Mouse (Mus musculus): ENCODE measurements around the gene Gas7.

Gene Gas7

DNA sequence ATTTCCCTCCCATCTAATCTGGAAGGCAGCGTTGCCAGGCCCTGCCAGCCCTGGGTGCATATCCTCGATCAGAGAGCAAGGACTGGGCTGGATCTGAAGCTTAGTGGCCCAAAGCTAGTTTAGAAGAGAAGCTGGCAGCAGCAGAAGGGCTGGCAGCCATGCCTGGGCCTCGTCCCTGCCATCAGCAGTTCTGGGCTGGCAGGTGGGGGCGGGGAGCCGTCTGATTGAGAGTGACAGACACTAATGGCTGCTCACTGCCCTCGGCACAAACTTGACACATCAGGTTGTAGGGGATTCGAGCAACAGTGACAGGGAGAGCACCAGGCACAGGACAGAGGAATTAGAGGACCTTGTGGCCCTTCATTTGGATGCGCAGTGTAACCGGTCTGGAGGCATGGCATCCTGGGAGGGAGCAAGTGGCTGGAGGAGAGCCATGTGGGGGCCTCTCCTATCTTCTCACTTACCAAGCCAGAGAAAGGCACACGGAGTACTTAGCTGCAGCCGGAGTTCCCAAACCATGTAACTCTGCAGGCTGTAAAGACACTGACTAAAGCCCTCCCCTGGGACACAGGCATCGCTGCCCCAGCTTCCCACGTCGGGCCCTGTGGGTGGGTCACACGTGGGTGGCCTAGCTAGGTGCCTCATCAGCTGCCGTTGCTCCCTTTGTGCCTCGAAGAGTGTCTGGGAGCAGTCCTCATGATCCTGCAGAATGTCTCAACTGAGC, 200.2 kb downstream of the Gas7 start:
- peak in 1 of 2 experiments; percentile 40 for DNase-seq (ENCODE audit: low spot score in 2 of 2)

GRCm38 (mm10) chr11:67656366-67656765, 201.1 kb downstream of the Gas7 start:
- no peak for DNase-seq (ENCODE audit: low spot score in 2 of 2)

GRCm38 (mm10) chr11:67656811-67657210, 201.6 kb downstream of the Gas7 start:
- no peak for DNase-seq (ENCODE audit: low spot score in 2 of 2)

DNA sequence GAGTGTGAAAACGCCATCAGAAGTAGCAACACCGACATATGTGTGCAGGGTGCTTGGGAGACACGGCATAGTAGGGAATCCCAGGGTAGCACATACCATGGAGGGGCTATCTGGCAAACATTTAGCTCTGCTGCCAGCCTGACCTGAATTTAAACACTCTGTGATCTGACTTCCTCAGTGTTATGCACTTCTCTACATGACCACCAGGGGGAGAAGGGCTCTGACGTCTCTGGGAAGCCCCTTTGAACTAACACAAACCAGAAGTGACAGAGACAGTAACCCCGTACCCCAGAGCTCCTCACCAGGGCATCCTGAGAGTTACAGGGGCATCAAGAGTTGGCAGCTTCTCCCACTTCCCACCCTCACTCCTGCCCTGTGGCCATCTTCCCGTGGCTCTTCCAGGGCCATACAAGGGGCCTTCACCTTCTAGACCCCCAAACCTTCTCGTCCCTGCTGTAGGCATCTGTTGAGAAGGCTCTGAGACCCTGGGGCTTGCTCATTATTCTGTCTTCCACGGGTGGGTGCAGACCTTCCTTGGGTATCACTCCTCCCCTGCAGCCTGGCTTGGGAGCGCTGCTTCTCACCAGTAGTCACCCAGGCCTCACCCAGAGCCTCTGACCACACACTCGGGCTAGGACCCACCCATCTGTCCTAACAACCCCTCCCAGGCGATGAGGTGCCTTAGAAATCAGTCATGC, 202.6 kb downstream of the Gas7 start:
- DNase-seq (ENCODE audit: low spot score in 2 of 2), result no peak

DNA sequence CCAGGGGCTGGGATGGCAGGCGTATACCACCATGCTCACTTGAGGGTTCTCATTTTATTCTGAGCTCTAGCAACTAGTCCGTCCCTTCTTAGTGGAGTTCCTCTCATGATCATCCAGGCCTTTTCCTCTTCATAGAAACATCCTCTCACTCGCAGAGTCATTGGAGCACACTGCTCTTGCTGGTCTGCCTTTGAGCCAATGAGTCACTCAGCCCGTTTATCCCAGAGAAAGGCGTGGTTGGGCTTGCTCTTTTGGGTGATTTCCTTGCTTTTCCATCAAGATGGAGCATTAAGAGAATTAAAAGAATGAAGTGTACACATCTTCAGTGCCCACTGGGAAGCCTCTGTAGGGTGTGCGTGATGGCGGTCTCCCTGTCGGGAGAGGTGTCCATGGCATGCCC, 206.2 kb downstream of the Gas7 start:
- DNase-seq (ENCODE audit: low spot score in 2 of 2), result no peak

DNA sequence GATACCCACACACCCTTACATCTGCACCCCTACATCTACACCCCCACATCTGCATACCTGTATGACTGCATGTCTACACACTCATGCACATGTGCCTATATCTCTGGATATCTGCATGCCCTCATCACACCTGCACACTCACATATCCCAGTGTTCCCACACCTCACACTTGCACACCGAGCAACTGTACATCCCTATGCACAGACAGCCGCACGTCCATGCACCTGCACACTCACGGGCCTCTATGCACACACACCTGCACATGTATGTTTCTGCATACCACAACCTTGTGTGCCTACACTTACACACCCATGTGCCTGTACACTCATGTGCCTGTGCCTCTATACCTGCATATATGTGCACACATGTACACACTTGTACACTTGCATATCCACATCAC, 208.2 kb downstream of the Gas7 start:
- no peak for DNase-seq (ENCODE audit: low spot score in 2 of 2)

DNA sequence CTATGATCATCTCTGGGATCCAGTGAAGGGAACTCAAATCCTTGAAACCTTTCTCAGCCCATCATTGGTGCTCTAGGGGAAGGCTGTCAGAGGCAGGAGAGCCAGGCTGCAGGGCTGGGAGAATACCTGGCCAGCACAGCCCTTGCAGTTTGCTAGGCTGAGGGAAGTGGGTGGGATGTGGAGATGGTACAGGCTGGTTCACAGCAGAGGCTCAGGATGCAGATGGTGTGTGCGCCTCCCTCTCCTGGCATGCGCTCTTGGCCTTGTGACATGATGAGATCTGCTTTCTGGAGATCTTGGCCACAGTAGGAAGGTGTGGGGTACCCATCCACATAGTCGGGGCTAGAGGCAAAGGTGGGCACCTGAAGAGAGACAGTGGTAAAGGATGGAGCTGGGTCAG, 209.0 kb downstream of the Gas7 start:
- no peak for DNase-seq (ENCODE audit: low spot score in 2 of 2)

- DNase-seq (ENCODE audit: low spot score in 2 of 2), result no peak
These were observed 209.7 kb downstream of the Gas7 start for GRCm38 (mm10) chr11:67664918-67665317.

DNA sequence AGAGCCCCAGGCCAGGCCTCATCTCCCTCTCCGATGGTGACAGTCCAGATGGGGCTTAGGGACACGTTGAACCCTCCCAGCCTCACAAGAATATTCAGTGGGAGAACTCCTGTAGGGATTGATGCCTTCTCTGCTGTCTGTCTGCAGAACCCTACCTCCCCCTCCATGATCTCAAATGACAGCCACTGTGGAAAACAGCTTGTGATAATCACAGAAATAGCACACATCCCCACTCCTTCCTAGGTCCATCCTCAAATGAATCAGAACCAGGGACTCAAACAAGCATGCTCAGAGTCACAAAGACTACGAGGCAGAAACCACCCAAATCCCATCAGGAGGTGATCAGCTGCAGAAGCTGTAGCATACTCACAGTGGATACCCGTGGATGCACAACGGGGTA, 210.9 kb downstream of the Gas7 start:
- DNase-seq (ENCODE audit: low spot score in 2 of 2), result no peak

- peak; percentile 70 to 80 for DNase-seq (ENCODE audit: low spot score in 2 of 2)
These were observed 212.5 kb downstream of the Gas7 start for GRCm38 (mm10) chr11:67667531-67668332.

DNA sequence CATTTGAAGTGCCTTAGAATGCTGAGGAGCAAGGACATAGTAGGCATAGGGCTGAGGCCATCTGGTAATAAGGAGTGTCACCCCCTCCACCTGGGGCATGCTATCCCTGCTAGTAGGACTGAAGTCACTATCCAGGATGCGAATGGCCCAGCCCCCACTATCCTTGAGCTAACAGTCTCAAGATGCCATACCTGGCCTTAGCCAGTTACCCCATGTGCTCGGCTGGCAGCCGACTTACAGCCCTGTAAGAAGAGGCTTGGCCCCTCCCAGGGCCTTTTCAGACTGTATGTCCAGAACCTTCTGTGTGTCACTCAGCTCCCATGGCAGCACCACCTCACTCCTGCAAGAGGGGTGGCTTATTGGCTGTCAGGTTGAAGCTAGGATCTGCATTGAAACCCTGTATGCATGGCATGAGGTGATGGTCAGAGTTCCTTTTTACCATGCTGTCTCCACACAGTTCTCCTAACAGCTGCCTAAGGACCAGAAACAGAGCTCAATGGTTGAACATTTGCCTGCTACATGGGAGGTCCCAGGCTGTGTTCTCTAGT, 213.3 kb downstream of the Gas7 start:
- DNase-seq (ENCODE audit: low spot score in 2 of 2), result no peak

DNA sequence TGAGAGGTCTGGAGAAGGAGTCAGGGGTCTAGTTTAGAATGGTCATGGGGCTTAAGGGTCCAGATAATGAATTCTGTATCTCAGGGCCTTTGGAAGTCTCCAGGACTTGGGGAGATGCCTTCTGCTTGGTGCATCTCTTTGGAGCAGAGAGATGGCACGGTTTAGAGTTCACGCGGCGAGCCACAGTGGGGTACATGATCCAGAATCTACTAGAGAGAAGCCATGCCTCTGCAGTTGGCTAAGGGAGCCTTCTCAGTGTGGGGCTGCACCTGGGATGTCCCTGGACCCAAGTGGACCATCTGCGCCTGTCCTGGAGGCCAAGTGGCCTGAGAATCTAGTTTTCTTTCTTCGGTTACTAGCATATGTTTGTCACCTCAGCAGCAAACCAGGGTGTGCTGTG, 214.8 kb downstream of the Gas7 start:
- DNase-seq (ENCODE audit: low spot score in 2 of 2), result no peak

DNA sequence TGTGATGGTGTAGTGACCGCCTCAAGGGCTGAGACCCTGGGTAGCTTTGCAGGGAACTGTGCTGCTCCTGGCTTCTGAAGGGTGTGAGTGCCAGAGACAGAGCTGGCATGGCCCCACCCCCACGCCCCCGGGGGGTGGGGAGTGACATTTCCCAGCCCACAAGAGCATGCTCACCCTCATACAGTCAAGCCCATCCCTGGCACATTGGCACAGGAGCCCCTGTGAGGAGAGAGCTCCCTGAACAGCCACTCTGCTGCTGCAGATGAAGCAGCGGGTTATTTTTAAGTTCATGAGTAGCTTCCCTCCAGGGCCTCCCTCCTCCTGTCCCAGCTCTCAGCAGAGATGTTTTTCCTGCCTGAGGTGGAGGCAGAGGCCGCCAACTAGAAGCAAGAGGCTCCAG, 216.9 kb downstream of the Gas7 start:
- no peak for DNase-seq (ENCODE audit: low spot score in 2 of 2)

GRCm38 (mm10) chr11:67675562-67676540, 220.6 kb downstream of the Gas7 start:
- DNase-seq (ENCODE audit: low spot score in 2 of 2), result no peak

GRCm38 (mm10) chr11:67679300-67679699, 224.1 kb downstream of the Gas7 start:
- no peak for DNase-seq (ENCODE audit: low spot score in 2 of 2)

DNA sequence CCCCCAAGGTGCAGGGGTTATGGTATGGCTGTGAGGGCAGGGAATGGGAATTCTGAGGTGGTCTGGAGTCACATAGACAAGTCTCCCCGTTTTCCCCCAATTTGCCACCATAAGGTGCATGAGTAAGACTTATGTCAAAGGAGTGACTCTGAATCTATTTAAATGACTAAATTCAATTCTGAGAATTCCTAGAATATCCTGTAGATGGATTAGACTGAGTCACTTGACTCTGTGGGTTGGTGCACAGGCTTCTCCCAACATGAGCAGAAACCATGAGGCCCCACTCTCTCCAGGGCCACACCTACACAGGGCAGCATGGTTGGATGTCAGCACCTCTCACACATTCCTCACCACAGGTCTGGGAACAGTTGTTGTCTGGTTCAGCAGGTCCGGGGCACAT, 224.7 kb downstream of the Gas7 start:
- DNase-seq (ENCODE audit: low spot score in 2 of 2), result no peak

GRCm38 (mm10) chr11:67681871-67682270, 226.6 kb downstream of the Gas7 start:
- DNase-seq (ENCODE audit: low spot score in 2 of 2), result no peak

DNA sequence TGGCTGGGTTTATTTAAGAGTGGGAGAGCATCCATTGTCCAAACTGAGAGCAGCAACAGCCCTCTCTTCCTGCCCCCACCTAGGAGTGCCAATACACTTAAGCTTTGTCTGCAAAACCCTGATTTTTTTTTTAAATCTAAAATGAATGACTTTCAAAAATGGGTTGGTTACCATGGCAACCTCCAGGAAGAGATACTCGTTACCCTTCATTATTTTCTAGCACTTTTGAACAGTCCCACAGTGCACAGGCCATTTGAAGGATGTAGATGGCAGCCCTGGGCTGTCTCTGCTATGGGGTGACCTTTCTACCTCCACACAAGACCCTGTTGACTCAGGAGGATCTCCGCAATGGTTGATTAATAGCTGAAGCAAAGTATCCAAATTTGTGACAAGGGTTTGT, 230.9 kb downstream of the Gas7 start:
- DNase-seq (ENCODE audit: low spot score in 2 of 2), result no peak

- DNase-seq (ENCODE audit: low spot score in 2 of 2), result no peak
These were observed 239.6 kb downstream of the Gas7 start, which contains the start of gene Rcvrn for GRCm38 (mm10) chr11:67694703-67695376. Gene Rcvrn (plus strand): TSS chr11:67695326.

GRCm38 (mm10) chr11:67712976-67713375, 257.7 kb downstream of the Gas7 start:
- DNase-seq (ENCODE audit: low spot score in 2 of 2), result no peak

DNA sequence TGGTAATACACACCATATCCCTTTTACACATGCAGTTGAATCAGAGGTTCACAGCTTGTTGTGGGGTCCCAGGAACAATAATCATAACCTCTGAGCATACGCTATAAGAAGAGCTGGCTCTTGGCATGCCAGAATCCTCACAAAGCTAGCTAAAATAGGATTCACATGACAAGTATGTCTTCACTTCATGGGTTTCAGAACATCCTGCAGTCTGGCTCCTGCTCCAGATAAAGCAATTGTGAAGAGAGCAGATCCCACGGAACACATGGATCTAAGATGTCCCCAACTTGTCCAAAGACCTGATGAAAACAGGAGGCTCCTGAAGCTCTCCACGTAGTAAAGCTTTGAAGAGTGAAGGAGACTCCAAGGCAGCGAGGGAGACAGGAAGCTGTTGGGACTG, 260.1 kb downstream of the Gas7 start:
- DNase-seq (ENCODE audit: low spot score in 2 of 2), result no peak

Data from frontal cortex, postnatal 14 days (tissue).